Mouse (Mus musculus) forebrain, embryonic 12.5 days (tissue): ENCODE results near the gene Tenm3. TPM values are rescaled to one million over a fixed set of nuclear protein-coding genes. Genes with fewer than 3 reads are reported as not detected.
A peak's percentile ranks its signal among the peaks of the same experiment; 100 is the strongest.

ENCODE experiments used
- ATAC-seq: fragments of 200-750 bp; cut with Nextera tagmentation; 2 replicates; pipeline ENCODE4 v1.8.0; 2017; ENCODE audit warnings: moderate TSS enrichment; ENCODE audit not compliant: low FRiP score
- H3K27ac ChIP-seq: fragments of 300-500 bp; sonication (generic); 2 replicates; pipeline ENCODE4 v1.5.1; 2016; ENCODE audit warnings: mild to moderate bottlenecking
- H3K27me3 ChIP-seq: fragments of 300-500 bp; sonication (generic); 2 replicates; pipeline ENCODE4 v1.6.1; 2016; ENCODE audit warnings: mild to moderate bottlenecking
- H3K36me3 ChIP-seq: fragments of 300-500 bp; sonication (generic); replicated peaks from 2 replicates; pipeline ENCODE4 v1.6.1; 2016; ENCODE audit warnings: mild to moderate bottlenecking
- H3K4me1 ChIP-seq: fragments of 300-500 bp; sonication (generic); 2 replicates; pipeline ENCODE4 v1.6.1; 2016
- H3K4me2 ChIP-seq: fragments of 300-500 bp; sonication (generic); 2 replicates; pipeline ENCODE4 v1.6.1; 2016; ENCODE audit warnings: mild to moderate bottlenecking, moderate library complexity
- H3K4me3 ChIP-seq: fragments of 300-500 bp; sonication (generic); replicated peaks from 2 replicates; pipeline ENCODE4 v1.5.1; 2016; ENCODE audit warnings: mild to moderate bottlenecking
- H3K9ac ChIP-seq: fragments of 300-500 bp; sonication (generic); 2 replicates; pipeline ENCODE4 v1.6.1; 2016; ENCODE audit warnings: mild to moderate bottlenecking
- H3K9me3 ChIP-seq: fragments of 300-500 bp; sonication (generic); 2 replicates; pipeline ENCODE4 v1.6.1; 2016
- WGBS: fragments of 180-500 bp; shearing (Covaris S2); methylation state at CpG from one replicate; pipeline ENCODE4 v1.1.7; 2016; 5-methylcytosine and 5-hydroxymethylcytosine counted together
- polyA plus RNA-seq: library from polyadenylated mRNA; unstranded; fragments of >200 nt; fragmentation: Nextera tagmentation; extraction: Ambion mirVana; gene quantifications from 2 replicates; pipeline ENCODE4 v1.2.1, GENCODE M21; 2016

Tenm3 gene
- polyA plus RNA-seq, 1 experiment from 2014 or later: 42.0 TPM

- peaks cover 5% of the 10 kb centered on the region; the same call in 1 of the 2 replicates for H3K27me3 ChIP-seq
- peak overlapping the region; percentile 85 for H3K4me2 ChIP-seq
- H3K4me3 ChIP-seq: peak overlapping the region; percentile 82
- ATAC-seq: peak; percentile 95
- under 1% methylated on average over 53 of the region's 86 CpGs for WGBS
- peaks cover 27% of the 10 kb centered on the region for H3K4me1 ChIP-seq
- H3K27ac ChIP-seq: peak overlapping the region; percentile 97
- H3K9me3 ChIP-seq: no peaks in the 10 kb centered on the region
- no peaks in the 10 kb centered on the region for H3K36me3 ChIP-seq
- H3K9ac ChIP-seq: peak overlapping the region; percentile 85
Measured at GRCm38 (mm10) chr8:48554762-48555545, 288.8 kb downstream of the Tenm3 start.

GRCm38 (mm10) chr8:48553791-48554288, 289.9 kb downstream of the Tenm3 start:
- under 1% methylated on average over 9 of the region's 9 CpGs for WGBS

GRCm38 (mm10) chr8:48552306-48552705, 291.4 kb downstream of the Tenm3 start:
- H3K9me3 ChIP-seq: no peaks in the 10 kb centered on the region
- no peaks in the 10 kb centered on the region for H3K36me3 ChIP-seq
- no peaks in the 10 kb centered on the region for H3K27me3 ChIP-seq
- H3K4me3 ChIP-seq: no peak overlapping the region
- WGBS: 12% methylated on average over 2 of the region's 2 CpGs
- H3K9ac ChIP-seq: no peak overlapping the region
- H3K4me2 ChIP-seq: peak overlapping the region; percentile 27
- H3K4me1 ChIP-seq: peaks cover 28% of the 10 kb centered on the region
- no peak for ATAC-seq
- no peak overlapping the region for H3K27ac ChIP-seq

More at GRCm38 (mm10) chr8:48553791-48554288, 289.9 kb downstream of the Tenm3 start:
- H3K27me3 ChIP-seq: peaks cover 3% of the 10 kb centered on the region; the same call in 1 of the 2 replicates
- H3K4me2 ChIP-seq: peak overlapping the region; percentile 85
- H3K4me1 ChIP-seq: peaks cover 28% of the 10 kb centered on the region
- no peaks in the 10 kb centered on the region for H3K9me3 ChIP-seq
- peak overlapping the region; percentile 82 for H3K4me3 ChIP-seq
- no peak for ATAC-seq
- peak overlapping the region; percentile 85 for H3K9ac ChIP-seq
- H3K27ac ChIP-seq: 0 out of 2 replicates have a peak overlapping the region, but pooled peaks have one; percentile 46
- no peaks in the 10 kb centered on the region for H3K36me3 ChIP-seq

DNA sequence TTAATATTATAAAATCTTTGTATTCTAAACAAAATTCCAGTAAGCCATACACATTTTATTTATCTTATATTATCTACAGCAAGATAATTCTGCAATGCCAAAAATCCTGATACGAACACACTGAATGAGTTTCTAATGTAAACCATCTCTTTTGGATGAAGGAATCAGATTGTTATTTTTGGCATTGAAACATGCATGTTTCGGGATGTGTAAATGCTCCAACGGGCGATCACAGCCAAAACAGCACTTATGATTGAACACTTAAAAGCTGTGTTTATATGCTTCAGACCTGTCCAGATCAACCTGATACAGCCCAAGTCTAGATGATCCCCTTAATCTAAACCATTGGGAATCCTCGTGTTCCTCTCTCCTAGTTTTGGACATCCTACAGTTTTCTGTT, 292.4 kb downstream of the Tenm3 start:
- Histone ChIP-seq H3K36me3 (no peaks in the 10 kb centered on the region), H3K9ac (no peak overlapping the region), H3K4me2 (no peak overlapping the region), H3K4me3 (no peak overlapping the region), H3K9me3 (no peaks in the 10 kb centered on the region), H3K4me1 (peaks cover 24% of the 10 kb centered on the region), H3K27me3 (no peaks in the 10 kb centered on the region), H3K27ac (no peak overlapping the region)
- ATAC-seq: no peak
- 52% methylated on average over 5 of the region's 5 CpGs for WGBS

DNA sequence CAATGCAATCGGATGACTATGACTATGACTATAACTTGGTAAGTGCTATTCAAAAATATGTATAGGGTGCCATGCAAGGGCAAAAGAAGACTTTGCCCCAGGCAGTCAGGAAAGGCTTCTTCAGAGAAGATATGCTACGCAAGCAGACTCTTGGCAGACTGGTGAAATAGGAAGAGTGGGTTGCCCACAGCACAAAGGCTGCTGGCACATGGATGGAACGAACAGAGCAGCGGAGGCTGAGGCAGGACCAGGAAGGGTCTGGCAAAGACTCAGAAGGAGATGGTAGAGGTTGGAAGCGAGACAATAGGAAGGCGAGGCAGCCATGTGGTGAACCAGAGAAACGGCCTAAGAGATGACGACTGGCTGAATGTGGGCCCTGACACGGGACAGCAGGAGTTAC, 294.8 kb downstream of the Tenm3 start:
- no peak overlapping the region for H3K4me3 ChIP-seq
- H3K4me1 ChIP-seq: peaks cover 30% of the 10 kb centered on the region
- H3K36me3 ChIP-seq: no peaks in the 10 kb centered on the region
- H3K27me3 ChIP-seq: no peaks in the 10 kb centered on the region
- ATAC-seq: no peak
- no peak overlapping the region for H3K9ac ChIP-seq
- H3K9me3 ChIP-seq: no peaks in the 10 kb centered on the region
- 92% methylated on average over 9 of the region's 9 CpGs for WGBS
- H3K27ac ChIP-seq: no peak overlapping the region
- no peak overlapping the region for H3K4me2 ChIP-seq

DNA sequence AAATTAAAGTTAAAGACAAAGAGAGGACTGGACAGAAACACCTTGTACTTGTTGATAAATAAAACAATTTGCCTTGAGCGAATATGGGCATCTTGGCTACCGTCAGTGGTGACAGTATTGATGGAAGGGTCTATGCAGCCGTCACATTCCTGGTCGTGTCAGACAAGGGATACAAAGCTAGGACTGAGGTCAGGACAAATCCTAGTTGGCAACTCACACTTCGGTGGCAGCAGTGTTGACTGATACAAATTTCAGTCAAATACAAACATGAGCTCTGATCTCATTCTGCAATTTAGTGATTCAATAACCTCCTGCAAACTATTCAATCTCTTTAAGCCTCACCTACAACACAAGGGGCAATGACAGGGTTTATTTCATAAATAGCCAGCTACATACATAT, 298.1 kb downstream of the Tenm3 start:
- Histone ChIP-seq H3K27me3 (no peaks in the 10 kb centered on the region), H3K4me1 (peaks cover 30% of the 10 kb centered on the region), H3K36me3 (no peaks in the 10 kb centered on the region), H3K9me3 (no peaks in the 10 kb centered on the region), H3K27ac (no peak overlapping the region), H3K4me2 (no peak overlapping the region), H3K9ac (no peak overlapping the region), H3K4me3 (no peak overlapping the region)
- no peak for ATAC-seq
- 81% methylated on average over 5 of the region's 5 CpGs for WGBS

GRCm38 (mm10) chr8:48544840-48545239, 298.9 kb downstream of the Tenm3 start:
- WGBS: 65% methylated on average over 7 of the region's 7 CpGs
- H3K9ac ChIP-seq: no peak overlapping the region

GRCm38 (mm10) chr8:48542141-48542540, 301.6 kb downstream of the Tenm3 start:
- no peak for ATAC-seq
- no peaks in the 10 kb centered on the region for H3K27me3 ChIP-seq
- H3K9ac ChIP-seq: no peak overlapping the region
- no peak overlapping the region for H3K27ac ChIP-seq
- no peaks in the 10 kb centered on the region for H3K9me3 ChIP-seq
- no peak overlapping the region for H3K4me2 ChIP-seq
- WGBS: 81% methylated on average over 17 of the region's 17 CpGs
- no peaks in the 10 kb centered on the region for H3K36me3 ChIP-seq
- peaks cover 27% of the 10 kb centered on the region for H3K4me1 ChIP-seq
- H3K4me3 ChIP-seq: no peak overlapping the region

More at GRCm38 (mm10) chr8:48544840-48545239, 298.9 kb downstream of the Tenm3 start:
- no peaks in the 10 kb centered on the region for H3K9me3 ChIP-seq
- H3K4me3 ChIP-seq: no peak overlapping the region
- no peak for ATAC-seq
- H3K27ac ChIP-seq: no peak overlapping the region
- H3K27me3 ChIP-seq: no peaks in the 10 kb centered on the region
- H3K4me2 ChIP-seq: no peak overlapping the region
- H3K4me1 ChIP-seq: peaks cover 25% of the 10 kb centered on the region
- H3K36me3 ChIP-seq: no peaks in the 10 kb centered on the region

DNA sequence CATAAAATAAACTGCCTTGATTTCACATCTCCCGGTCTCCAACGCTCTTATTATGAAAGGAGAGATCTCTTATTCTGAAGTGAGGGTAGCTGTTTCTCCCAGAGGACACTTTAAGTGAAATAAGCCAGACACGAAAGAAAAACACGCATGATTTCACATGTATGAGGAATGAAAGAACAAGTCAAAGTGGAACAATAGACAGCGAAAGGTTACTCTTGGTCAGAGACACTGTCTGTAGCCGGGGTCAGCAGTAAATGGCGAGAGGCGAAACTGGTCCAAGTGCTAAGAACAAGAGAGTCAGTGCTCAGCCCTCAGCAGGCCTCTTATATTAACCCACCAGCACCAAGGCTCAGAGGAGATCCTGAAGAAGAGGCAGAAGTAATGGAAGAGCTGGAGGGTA, 302.9 kb downstream of the Tenm3 start:
- Histone ChIP-seq H3K36me3 (no peaks in the 10 kb centered on the region), H3K4me1 (peaks cover 27% of the 10 kb centered on the region), H3K9me3 (no peaks in the 10 kb centered on the region), H3K9ac (no peak overlapping the region), H3K27ac (no peak overlapping the region), H3K27me3 (no peaks in the 10 kb centered on the region), H3K4me2 (no peak overlapping the region), H3K4me3 (no peak overlapping the region)
- WGBS: 34% methylated on average over 8 of the region's 8 CpGs
- no peak for ATAC-seq

DNA sequence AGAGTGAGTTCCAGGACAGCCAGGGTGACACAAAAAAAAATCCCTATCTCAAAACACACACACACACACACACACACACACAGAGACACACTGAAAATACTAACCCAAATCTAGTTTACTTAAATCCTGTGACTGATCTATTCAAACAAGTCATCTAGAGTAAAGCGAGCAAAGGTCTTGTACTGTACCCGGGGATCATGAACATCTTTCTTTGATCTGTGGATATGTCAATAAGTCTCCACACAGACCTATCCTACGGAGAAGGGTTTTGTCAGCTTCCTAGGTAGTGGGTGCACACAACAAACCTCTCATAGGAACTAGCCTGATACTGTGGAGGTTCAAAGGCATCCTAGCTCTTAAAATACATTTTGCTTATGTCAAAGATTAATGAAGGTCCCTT, 307.9 kb downstream of the Tenm3 start:
- Histone ChIP-seq H3K27me3 (no peaks in the 10 kb centered on the region), H3K4me2 (no peak overlapping the region), H3K9me3 (no peaks in the 10 kb centered on the region), H3K27ac (no peak overlapping the region), H3K9ac (no peak overlapping the region), H3K4me3 (no peak overlapping the region), H3K36me3 (0 out of 2 replicates have a peak, but pooled peaks cover 6% of the 10 kb centered on the region), H3K4me1 (peaks cover 9% of the 10 kb centered on the region)
- no peak for ATAC-seq
- 96% methylated on average over 3 of the region's 3 CpGs for WGBS

- Histone ChIP-seq H3K4me2 (no peak overlapping the region), H3K9ac (no peak overlapping the region), H3K36me3 (0 out of 2 replicates have a peak, but pooled peaks cover 6% of the 10 kb centered on the region), H3K9me3 (no peaks in the 10 kb centered on the region), H3K27me3 (no peaks in the 10 kb centered on the region), H3K4me3 (no peak overlapping the region), H3K27ac (no peak overlapping the region), H3K4me1 (no peaks in the 10 kb centered on the region)
- 93% methylated on average over 5 of the region's 5 CpGs for WGBS
- no peak for ATAC-seq
Measured at GRCm38 (mm10) chr8:48531795-48532194, 312.0 kb downstream of the Tenm3 start.

- Histone ChIP-seq H3K36me3 (0 out of 2 replicates have a peak, but pooled peaks cover 6% of the 10 kb centered on the region), H3K27me3 (no peaks in the 10 kb centered on the region), H3K4me2 (no peak overlapping the region), H3K9ac (no peak overlapping the region), H3K4me3 (no peak overlapping the region), H3K27ac (no peak overlapping the region), H3K4me1 (no peaks in the 10 kb centered on the region), H3K9me3 (no peaks in the 10 kb centered on the region)
- 94% methylated on average over 11 of the region's 11 CpGs for WGBS
- ATAC-seq: no peak
Measured at GRCm38 (mm10) chr8:48530916-48531570, 312.7 kb downstream of the Tenm3 start.
